Mouse (Mus musculus): Measurements from ENCODE around the gene Speer4f1. TPM values are rescaled to one million over a fixed set of nuclear protein-coding genes. Genes with fewer than 3 reads are reported as not detected.

The Speer4f1 gene
- polyA plus RNA-seq (2014; fragmentation: Illumina TruSeq; extraction: RNeasy Lipid Tissue Mini Kit (QIAGEN cat#74804); ENCODE audit: low replicate concordance), result not detected

DNA sequence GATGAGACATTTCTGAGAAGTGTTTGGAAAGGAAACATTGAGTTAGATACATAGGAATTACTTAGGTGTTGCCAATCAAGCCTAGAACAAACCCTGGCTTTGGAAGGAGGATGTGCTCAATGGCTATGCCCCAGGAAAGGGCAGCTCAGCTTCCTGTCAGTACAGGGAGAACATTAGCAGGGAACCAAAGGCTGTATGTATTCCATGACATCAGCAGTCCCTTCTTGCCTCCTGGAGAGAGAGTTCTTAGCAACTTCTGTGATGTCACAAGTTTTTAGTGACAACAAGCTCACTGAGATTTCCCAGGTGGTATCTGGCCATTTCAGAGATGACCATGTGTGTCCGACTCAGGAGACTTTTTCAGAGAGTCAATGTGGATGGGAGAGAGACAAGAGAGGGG is at the start of gene Speer4f1:
Speer4f1 (plus strand) TSS at position 301 of the 400 bp plus-strand sequence.

Other genes with a start within 250 kb of the Speer4f1 start
- gene Speer4f2, start 102.9 kb upstream of the Speer4f1 start, polyA plus RNA-seq (2014; fragmentation: Illumina TruSeq; extraction: RNeasy Lipid Tissue Mini Kit (QIAGEN cat#74804); ENCODE audit: low replicate concordance), result not detected
- 13.8 TPM for gene Sema3c, start 98.2 kb downstream of the Speer4f1 start, polyA plus RNA-seq (2014; fragmentation: Illumina TruSeq; extraction: RNeasy Lipid Tissue Mini Kit (QIAGEN cat#74804); ENCODE audit: low replicate concordance)

Measured in small intestine, adult 10 weeks (tissue).